Mouse (Mus musculus) olfactory bulb, adult 2 months (tissue): ENCODE data around the gene Carhsp1.

Experiments
- CTCF ChIP-seq: fragments of 200-500 bp; IDR thresholded peaks from 2 replicates; pipeline ENCODE4 v1.5.1; 2012; ENCODE audit warnings: low read depth, mild to moderate bottlenecking, low read length, moderate library complexity; ENCODE audit not compliant: insufficient read depth
- POLR2A ChIP-seq: fragments of 200-500 bp; IDR thresholded peaks from 2 replicates; pipeline ENCODE4 v1.6.1; 2012; ENCODE audit warnings: mild to moderate bottlenecking, low read depth, low read length, moderate library complexity; ENCODE audit not compliant: insufficient read depth

DNA sequence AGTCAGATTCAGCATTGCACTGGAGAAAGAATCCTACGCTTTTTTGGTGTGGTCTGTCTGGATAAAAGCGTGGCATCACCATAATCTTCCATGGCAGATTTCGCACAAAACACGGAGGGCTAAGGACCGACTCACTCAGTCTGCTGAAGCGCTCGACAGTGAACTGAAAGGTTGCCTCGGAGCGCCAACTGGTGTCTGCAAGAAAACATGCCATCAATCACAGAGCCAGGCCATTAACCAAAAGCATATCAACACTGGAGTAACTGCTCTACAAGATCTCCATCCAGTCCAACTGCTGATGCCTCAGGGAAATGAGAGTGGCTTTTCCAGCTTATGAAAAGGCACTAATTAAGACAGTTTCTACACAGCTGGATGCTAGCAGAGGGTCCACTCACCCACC, 40.0 kb upstream of the Carhsp1 start:
- TF ChIP-seq CTCF (no peak), POLR2A (no peak)
